Mouse (Mus musculus) gastrocnemius, postnatal 25 days (tissue): Measurements from ENCODE around the gene Otof. TPM values are rescaled to one million over a fixed set of nuclear protein-coding genes. Genes with fewer than 3 reads are reported as not detected.
A peak's percentile ranks its signal among the peaks of the same experiment; 100 is the strongest.

Experiments used
- DNase-seq: peaks from one replicate; pipeline ENCODE4 v3.0.0; 2022
- total RNA-seq, 2 experiments: library from RNA; stranded (reverse); gene quantifications; 1 replicate in 1 of 2; 2 replicates in 1 of 2; pipeline ENCODE4 v1.2.3; 2021

Gene Otof
- total RNA-seq, 2 experiments from 2014 or later, result 0.08 to 0.18 TPM

DNA sequence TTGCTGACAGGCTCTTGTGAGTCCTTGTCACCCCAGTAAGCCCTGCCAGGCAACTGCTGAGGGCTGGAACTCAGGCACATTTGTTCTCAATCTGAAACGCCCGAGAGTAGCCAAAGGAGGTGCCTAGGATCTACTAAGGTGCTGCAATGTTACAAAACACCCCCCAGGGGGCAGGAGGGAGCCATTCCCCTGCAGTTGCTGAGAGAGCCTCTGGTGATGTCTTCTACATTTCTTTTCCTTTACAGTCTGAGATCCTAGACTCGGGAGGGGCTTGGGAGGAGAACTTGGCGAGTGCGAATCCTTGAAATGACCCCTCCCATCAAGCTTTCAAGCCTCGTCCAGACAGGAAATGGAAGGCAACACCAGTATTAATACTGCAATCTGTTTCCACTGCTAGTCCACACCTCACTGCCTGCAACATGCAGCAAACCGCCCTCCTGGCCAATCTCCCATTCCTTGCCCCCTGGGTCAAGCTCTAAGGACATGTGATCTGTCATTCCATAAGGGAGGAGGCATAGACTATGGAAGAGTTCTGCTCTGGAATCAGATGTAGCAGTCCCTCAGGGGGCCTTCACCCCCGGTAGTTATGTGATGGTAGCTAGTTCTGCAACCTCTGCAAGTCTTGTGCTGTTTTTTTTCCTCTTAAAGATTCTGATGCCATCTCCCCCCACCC lies 38.0 kb downstream of the Otof start:
- DNase-seq, result no peak

DNA sequence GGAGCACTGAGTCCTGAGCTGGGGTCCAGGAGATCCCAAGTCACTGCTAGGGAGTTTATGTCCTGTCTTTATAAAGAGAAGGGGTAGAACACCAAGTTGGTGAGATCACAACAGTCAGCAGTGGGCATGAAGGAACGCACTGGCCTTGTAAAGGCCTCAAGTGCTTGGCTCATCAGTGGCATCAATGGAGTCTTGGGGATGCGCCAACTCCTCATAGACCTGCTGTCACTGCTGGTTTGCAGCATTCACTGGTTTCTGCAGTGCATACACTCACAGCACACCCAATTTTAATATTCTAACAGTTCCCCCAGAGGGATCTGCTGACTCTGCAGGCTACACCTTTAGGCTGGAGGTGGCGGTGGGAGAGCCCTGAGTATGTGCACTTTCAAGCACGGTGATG lies 38.6 kb downstream of the Otof start:
- no peak for DNase-seq

DNA sequence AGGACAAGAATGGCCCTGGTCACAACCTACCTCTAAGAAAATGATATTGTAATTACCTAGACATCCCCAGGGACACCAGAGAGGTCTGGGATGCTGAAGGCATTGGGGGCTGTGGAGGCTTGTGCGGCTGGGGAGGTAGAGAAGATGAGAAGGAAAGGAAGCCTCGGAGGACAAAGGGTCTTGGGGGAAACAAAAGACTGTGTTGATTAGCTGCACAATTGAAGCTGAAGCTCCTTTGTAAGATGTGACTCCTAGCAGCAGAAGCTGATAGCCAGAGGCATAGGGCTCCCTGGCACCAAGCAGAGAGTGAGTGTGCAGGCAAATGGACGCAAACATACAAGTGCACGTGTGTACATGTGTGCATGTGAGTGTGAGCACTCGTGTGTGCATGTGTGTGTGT lies 45.1 kb downstream of the Otof start:
- DNase-seq, result no peak

DNA sequence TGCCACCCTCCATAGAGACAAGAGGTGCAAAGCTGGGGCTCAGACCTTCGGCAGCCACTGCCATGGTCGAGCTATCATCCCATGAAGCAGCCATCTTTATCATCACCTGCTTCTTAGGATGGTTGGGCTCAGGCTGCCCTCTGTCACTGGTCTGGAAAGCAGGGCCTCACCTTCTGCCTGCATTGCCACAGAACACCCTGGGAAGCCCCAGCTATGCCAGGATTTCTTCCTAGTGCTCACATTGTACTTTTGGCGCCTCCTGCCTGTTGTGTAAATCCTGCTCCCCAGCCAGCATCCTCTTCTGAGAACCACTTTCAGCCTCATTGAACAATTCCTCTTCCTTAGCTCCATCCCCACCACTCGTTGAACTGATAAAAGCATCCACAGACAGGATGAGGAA lies 45.9 kb downstream of the Otof start:
- no peak for DNase-seq

DNA sequence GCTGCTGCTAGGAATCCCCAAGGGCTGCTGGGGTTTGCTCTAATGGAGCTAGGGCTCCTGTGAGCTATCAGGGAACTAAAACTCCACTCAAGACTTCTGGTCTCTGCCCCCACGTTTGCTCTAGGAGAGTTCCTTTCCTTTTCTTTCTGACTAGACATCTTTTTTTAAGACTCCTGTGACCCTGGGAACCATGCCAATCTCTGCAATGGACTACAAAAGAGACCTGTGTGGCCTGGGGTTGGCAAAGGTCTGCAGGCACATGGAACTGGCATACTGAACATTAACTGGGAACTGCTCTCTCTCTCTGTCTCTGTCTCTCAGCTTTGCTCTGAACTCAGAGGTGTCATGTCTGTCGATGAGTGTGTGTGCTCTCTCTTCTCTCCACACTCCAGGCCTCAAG lies 46.4 kb downstream of the Otof start:
- no peak for DNase-seq

DNA sequence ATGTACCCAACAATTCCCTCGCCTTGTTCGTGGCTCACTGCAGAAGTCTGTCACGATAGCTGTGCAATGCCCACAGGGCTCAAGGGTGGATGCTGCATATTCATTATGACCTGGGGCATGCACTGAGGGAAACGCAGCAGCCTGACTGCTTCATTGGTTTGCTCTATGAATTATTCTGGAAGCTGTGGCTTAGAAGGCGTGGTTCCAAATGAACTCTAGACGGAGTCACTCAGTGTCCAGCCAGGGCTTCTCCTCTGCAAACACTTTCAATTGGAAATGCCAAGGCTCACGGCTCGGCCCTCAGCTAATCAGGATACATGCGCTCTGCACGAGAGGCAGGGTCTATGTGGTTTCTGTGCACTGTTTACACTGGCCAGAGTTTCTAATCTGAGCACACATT lies 50.2 kb downstream of the Otof start:
- DNase-seq, result no peak

DNA sequence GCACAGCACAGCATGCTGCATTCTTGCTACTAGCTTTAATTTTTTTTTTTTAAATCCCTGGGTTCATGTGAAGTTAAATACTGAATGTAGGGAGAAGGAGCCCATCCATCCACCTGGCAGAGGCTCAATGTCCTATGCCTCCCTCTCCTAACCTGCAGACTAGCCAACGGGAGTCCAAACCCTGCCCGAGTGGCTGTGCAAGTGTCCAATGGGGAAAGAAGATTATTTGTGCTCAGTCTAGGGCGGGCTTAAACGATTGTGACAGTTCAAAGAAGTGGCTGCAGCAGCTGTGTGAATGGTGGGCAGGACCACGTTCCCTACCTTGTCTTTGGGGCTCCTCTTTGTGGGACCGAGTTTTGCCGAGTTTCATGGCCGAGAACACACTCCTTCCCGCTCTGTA lies 54.9 kb downstream of the Otof start:
- DNase-seq, result no peak

DNA sequence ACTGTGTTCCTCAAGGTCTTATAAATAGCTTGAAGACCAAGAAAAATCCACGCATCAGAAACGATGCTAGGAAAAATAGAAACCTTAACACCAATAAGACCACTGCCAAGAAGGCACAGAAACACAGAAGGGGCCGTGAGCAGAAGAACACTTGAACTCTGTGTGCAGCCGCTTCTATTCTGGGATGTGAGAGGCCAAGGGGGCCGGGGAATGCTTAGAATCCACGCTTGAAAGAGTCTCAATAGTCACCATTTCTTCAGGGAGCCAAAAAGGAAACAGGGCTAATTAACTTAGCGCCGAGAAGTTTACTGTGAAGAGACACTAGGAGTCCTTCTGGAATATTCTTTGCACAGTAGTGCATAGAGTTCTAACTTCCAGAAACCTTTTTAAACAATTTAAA lies 60.6 kb downstream of the Otof start:
- DNase-seq, result no peak

DNA sequence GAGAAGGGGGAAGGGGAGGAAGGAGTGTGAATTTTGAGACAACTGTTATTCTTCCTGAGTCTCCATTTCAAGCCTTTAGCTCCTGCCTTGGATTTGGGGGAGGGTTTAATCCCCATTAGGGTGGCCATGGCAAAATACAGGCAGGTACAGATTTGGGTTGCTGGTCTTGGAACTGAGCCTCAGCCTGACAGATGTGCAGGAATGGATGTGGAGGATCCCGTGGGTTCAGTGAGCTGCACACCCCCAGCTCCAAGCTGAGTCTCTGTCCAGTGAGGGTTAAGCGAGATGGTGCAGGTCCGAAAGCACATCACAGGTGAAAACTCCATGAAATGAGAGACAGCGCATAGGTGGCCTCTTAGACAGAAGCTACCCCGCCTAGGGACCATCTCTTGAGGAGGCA lies 61.2 kb downstream of the Otof start:
- no peak for DNase-seq

DNA sequence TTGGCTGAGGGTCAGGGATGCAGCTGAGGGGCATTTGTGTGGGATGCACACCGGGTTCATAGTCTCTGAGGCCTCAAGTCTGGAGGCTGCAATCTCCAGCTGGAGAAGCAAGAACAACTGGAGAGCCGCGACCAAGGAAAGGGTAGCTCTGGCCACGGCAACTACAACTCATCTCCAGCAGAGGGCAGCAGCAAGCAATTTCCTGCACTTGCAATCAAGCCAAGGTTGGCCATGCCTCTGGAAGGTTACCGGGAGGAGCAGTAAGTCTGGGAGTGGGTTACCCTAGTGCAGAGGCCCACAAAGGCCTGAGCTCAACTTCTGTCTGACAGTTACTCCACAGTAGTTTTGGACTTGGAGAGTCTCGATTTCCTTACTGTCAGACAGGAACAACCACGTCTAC lies 70.3 kb downstream of the Otof start:
- DNase-seq, result peak; percentile 60

DNA sequence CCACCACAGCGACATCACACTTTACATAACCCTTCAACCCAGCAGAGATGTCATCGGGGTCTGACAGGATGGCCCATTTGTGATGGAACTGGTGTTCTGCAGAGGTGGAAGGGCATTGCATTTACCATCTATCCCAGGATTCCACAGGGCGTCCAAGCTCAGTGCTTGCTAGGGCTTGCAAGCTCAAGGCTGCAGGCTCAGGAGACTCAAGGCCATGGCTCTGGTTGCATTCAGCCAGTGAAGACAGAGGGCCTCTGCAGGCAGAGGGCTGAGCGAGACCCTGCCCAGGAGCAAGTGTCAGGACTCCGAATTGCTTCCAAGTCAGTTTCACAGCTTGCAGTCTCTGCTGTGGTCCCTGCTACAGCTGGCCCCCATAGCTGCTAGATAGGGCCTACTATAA lies 71.9 kb downstream of the Otof start:
- no peak for DNase-seq

DNA sequence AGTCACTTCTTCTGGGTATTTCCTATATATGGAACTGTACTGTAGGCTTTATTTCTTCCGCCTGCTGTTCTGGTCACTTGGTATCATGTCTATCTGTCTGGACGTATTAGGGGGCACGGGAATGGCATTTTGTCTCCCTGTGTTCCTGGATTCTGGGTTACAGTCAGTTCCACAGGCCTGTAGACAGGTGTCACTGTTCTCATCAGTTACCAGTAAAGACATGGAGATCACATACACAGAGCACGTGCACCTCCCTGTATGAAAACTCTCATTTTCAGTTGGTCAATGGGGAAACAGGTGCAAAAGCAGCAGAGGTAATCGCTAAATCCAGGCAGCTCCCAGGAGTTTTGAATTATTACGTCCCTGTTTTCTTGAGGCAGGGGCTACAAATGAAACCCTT lies 74.0 kb downstream of the Otof start:
- no peak for DNase-seq

DNA sequence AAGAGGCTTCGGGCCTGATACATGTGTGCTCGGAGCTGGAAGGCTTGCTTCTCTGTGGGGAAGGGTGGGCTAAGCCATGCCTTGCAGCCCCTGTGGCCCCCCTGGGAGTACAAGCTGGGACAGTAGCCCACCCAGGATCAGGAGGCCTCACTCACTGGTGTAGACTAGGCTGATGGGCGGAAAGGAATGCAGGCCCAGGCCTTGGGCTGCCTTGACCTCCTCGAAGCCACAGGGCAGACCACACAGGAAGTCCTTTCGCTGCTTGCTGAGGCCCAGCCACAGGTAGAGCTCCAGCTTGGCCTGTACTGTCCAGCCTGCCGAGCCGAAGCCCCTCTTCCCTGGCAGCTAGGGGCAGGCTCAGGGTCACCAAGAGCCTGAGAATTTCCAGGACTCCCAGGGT lies 78.9 kb downstream of the Otof start:
- no peak for DNase-seq

DNA sequence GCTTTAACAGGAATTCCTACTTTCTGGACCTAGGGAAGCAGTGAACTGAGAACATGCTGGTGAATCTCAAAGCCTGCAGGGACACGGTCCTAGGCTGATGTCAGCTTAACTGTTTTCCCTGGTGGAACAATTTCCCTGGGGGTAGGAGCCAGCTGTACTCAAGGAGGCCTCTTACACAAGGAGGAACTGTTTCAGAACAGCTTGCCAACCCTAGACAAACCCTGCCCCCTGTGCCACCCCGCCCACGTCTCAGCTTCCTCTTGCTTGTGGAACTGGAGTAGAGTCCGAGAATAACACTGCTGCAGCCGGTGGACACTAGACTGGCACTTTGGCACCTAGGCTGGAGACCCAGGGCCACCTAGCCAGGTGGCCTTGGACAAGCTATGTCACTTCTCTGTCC lies 92.3 kb downstream of the Otof start:
- peak; percentile 68 for DNase-seq

DNA sequence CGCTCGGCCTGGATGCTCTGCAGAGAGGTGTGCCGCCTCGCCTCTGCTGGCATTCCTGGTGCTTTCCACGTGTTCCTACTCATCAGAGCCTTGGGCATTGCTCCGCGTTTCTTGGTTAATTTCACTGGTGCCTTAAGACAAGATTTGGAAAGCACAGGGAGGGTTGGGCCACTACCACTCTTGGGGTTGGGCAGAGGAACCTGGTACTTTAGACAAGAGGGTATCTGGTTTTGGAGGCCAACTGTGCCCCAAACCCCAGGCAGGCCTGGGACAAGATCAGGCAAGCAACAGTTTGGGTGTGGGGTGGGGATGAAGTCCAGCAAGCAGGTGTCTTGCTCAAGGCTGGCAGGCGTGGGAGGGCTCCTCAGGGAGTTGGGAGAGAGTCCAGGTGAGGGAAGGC lies 94.3 kb downstream of the Otof start:
- DNase-seq, result no peak

DNA sequence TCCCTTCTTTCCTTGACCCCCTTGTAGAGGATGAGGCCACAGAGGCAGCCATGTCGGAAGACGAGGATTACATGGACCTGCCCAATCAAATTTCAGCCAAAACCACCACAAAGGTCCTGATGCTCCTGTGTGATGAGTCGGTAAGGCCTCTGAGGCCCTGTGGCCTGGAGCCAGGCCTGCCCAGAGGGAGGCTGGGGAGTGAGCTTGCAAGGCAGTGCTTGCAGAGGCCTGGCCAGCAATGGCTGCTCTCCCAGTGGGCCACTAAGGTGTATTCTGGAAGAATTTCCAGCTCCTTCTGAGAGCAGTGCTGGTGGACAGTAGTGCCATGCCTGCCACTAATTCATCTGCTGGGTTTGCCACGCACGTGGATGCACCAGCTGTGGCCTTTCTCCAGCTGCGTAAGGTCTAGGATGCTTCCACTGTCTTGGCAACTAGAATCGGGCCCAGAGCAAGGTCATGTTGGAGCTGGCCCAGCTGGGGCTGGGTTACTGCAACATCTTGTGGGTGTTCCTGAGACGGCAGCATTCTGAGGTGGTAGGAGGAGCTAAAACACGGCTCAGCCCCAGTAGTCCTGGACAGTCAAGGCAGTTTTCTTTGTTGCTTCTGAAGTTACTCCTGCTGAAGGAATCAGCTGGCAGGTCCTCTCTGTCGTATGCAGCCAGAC lies 103.2 kb downstream of the Otof start:
- DNase-seq, result no peak

DNA sequence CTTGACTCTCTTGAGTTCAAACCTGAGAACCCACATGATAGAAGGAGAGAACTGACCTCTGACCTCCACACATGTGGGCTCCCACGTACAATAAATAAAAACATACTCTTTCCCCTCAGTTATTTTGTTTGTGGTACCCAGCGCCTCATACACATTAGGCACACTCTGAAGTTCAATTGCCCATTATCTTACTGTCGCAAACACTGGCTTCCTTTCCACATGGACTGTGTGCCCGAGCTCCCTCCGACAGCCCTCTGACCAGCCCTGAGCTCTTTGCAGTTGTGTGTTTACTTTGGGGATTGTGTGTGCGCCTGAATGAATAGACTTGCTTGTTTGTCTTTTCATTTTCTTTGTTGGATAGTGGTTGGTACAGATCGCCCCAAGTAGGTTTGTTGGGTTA lies 105.1 kb downstream of the Otof start:
- no peak for DNase-seq

DNA sequence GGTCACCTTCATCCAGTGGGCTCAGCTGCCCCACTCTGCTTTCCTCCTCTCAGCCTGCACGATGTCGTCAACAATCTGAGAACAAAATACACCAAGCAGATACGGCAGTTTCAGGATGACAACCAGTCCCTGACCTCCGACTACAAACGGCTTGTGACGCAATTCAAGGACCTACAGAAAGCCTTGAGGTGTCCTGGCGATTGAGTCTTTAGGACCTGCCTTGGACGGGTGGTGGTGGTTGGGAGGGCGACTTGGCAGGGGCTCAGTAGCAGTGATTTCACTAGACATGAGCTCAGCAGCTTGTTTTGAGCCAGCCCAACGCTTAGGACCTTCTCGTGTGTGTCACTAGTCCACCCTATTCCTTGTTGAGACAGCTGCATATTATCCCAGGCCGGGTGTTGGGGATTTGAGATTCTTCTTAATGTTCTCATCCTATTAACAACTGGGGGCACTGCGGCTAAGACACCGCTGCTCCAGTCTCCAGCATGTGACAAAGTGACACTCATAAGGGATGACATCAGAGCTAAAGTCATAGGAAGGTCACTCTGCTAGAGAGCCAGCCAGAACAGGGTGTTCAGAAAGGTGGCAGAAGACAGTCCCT lies 106.1 kb downstream of the Otof start:
- DNase-seq, result no peak

DNA sequence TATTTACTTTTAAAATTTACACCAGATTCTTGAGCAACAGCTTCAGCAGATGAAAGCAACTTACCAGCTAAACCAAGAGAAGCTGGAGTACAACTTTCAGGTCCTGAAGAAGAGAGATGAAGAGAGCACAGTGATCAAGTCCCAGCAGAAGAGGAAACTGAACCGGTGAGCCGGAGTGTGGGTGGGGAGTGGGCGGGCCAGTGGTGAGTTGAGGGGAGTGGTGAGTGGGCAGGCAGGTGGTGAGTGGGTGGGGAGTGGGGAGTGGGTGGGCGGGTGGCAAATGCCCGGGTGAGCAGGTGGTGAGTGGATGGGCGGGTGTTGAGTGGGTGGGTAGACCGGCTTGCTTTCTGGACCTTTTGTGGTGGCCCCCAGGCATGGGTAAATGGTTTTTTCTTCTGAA lies 106.6 kb downstream of the Otof start:
- no peak for DNase-seq

DNA sequence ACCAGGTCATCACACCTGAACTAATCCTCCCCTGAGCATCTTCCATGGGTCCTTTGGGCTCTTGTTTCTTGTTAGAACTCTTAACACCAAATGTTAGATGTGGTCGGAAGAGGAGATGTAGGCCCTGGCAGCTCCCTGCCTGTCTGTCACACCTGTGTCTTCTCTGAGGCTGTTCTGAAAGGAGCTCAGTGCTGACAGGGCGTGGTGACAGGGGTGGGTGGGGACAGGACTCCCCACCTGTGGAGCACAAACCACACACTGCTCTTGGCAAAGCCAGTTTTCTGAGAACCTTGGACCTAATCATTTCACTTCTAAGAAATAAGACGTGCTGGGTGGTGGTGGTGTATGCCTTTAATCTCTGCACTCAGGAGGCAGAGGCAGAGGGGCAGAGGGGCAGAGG lies 108.1 kb downstream of the Otof start:
- DNase-seq, result no peak

DNA sequence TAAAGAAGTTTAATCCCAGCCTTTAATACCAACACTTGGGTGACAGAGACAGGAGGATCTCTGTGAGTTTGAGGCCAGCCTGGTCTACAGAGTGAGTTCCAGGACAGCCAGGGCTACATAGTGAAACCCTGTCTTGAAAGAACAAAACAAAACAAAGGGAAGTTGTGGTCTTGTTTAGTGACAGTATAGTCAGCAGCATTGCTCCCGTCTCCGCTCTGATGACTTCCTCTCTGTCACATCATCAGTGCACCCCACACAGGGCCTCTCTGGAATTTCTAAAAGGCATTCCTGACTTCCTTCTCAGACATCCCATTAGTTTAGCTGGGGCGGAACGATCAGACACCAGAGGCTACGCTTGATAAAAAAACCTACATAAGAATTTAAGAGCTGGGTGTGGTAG lies 117.8 kb downstream of the Otof start:
- no peak for DNase-seq

DNA sequence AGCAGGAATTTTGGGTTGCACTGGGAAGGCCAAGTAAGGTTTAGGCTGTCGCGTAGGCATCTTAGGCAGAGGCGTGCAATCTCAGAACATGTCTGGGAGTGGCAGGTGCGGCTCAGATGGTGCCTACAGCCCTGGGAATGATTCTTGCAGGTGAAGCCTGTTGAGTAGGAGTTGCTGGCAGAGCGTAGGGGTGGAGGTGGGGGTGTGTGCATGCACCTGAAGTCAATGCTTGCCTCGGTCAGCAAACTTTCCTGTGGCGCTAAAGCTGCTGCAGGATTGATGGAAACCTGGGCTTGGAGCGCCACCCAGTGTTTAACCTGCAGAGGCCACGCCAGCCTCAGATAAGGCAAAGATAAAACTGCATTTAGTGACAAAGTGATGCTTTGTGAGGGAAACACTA lies 118.6 kb downstream of the Otof start:
- no peak for DNase-seq

DNA sequence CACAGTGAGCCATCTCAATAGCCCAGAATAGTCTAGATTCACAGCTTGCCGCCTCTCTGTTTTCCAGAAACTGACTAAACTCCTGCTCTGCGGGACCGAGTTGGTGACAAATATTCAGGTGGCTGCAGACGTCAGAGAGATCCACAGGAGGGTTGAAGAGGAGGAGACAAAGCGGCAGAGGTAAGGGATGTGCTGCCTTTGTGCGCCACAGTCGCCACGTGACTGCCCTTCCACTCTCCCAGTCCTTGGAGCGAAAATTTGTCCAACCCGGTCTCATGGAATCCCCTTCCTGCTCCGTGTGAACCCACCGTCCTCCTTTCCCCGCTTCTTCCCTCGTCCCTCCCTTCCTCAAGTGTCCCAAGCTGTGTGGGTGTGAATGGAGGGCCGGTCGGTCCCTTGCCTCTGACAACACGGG lies 119.1 kb downstream of the Otof start:
- DNase-seq, result no peak
